Comparison of ENCODE assay signal across 19 mouse cellular contexts in genomic region chr7:135703600-135704148, GRCm38 (mm10).
"Had no signal": no experiment of that assay in that cellular context is flagged by ENCODE, and none has a peak within 500 bp of the region (broad histone marks: within the 10 kb centered on the region; RNA-seq: fewer than 3 reads in every experiment).

No protein-coding gene starts in this region.

- H3K4me3 ChIP-seq: left cerebral cortex, adult 2 months; liver, embryonic 13.5 days; midbrain, embryonic 12.5 days; midbrain, embryonic 15.5 days; myocyte; neural tube, embryonic 13.5 days; stomach, embryonic 15.5 days had no signal

- H3K9ac ChIP-seq: liver, embryonic 13.5 days; lung, embryonic 14.5 days; midbrain, embryonic 12.5 days; midbrain, embryonic 15.5 days; neural tube, embryonic 13.5 days; stomach, embryonic 15.5 days had no signal

- DNase-seq: kidney, adult 2 months; kidney, postnatal 25 days; layer of hippocampus, postnatal 36 days; liver, embryonic 13.5 days; lung, embryonic 14.5 days; retina, postnatal 1 day; right cerebral cortex, postnatal 25 days; spleen, adult 18-20 months; thymus, adult 18-20 months; thymus, postnatal 36 days had no signal

- H3K27ac ChIP-seq: kidney, postnatal 0 days; left cerebral cortex, adult 2 months; liver, embryonic 13.5 days; macrophage; midbrain, embryonic 12.5 days; midbrain, embryonic 15.5 days; neural tube, embryonic 13.5 days; stomach, embryonic 15.5 days had no signal

- H3K9me3 ChIP-seq: liver, embryonic 13.5 days; midbrain, embryonic 12.5 days; midbrain, embryonic 15.5 days; neural tube, embryonic 13.5 days; stomach, embryonic 15.5 days had no signal

- H3K4me1 ChIP-seq: midbrain, embryonic 12.5 days; midbrain, embryonic 15.5 days; neural tube, embryonic 13.5 days; stomach, embryonic 15.5 days had no signal

- H3K4me2 ChIP-seq: liver, embryonic 13.5 days; lung, embryonic 14.5 days; midbrain, embryonic 12.5 days; midbrain, embryonic 15.5 days; neural tube, embryonic 13.5 days; stomach, embryonic 15.5 days had no signal

- H3K36me3 ChIP-seq: midbrain, embryonic 15.5 days had no signal

- H3K27me3 ChIP-seq: liver, embryonic 13.5 days; midbrain, embryonic 12.5 days; midbrain, embryonic 15.5 days; neural tube, embryonic 13.5 days; stomach, embryonic 15.5 days had no signal

- ATAC-seq: lung, postnatal 0 days; midbrain, embryonic 15.5 days had no signal
